Comparison of ENCODE assay signal across 20 mouse cellular contexts in the genomic region with DNA sequence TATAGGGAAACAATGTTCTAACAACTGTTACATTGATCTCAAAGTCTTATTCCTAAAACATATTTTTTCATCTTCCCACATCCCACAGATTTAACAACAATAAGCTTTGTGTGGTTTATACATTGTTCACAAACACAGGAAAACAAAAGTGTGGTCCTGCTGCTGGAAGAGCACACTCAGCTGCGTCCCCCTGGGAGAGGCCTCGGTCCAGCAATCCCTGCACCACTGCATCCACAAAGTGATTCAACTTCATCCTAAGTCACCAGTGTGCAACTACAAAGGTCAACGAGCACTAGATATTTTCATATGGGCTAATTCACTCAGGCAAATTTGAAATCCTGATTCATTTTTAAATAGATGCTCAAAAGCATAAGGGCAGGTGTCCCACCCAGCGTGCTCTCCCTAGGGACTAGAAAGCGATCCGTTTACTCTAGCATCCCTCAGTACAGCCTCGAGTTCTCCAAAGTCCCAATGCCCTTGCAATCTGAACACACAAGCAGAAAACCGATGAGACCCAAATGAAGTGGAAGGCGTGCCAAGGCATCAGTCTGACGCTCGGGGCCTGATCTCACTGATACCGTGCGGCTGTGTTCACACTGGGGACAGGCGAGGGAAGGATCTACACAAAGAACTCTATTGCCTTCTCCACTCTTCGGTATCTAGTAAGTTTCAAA.
DNase-seq lines count a peak whose midpoint lies in the region; ATAC-seq lines count a peak whose summit lies in the region.
"Had no signal": no experiment of that assay in that cellular context is flagged by ENCODE, and none has a peak within 500 bp of the region (broad histone marks: within the 10 kb centered on the region; RNA-seq: fewer than 3 reads in every experiment).

No protein-coding gene starts in this region.

- DNase-seq in cerebellum, adult 11 months = no peak
- no peak for DNase-seq in hindbrain, embryonic 10.5 days (ENCODE audit: low spot score)
- DNase-seq in retina, embryonic 14.5 days (ENCODE audit: low spot score) = peak; percentile 36
- no peak for DNase-seq in retina, postnatal 1 day
- no peak for DNase-seq in frontal cortex, postnatal 10 days (ENCODE audit: low spot score in 2 of 2)
- no peak for DNase-seq in gastrocnemius, postnatal 25 days
- DNase-seq: gastrocnemius, postnatal 36 days; heart, postnatal 10 days; kidney, adult 9 months; kidney, postnatal 36 days; lung, postnatal 14 days; thymus, adult 2 months had no signal

- H3K27me3 ChIP-seq in hindbrain, embryonic 10.5 days (ENCODE audit: insufficient read depth, poor library complexity, severe bottlenecking) = no peaks in the 10 kb centered on the region
- no peaks in the 10 kb centered on the region for H3K27me3 ChIP-seq in hindbrain, embryonic 13.5 days
- H3K27me3 ChIP-seq: limb, embryonic 15.5 days; stomach, embryonic 15.5 days had no signal

- peak overlapping the region; percentile 59; the same call in 1 of the 2 replicates for H3K27ac ChIP-seq in hindbrain, embryonic 10.5 days
- no peak overlapping the region for H3K27ac ChIP-seq in hindbrain, embryonic 13.5 days
- H3K27ac ChIP-seq: heart, embryonic 10.5 days; limb, embryonic 15.5 days; stomach, embryonic 15.5 days had no signal

- WGBS in hindbrain, embryonic 10.5 days = 82% methylated on average over 15 of the region's 15 CpGs
- 61% methylated on average over 15 of the region's 15 CpGs for WGBS in hindbrain, embryonic 13.5 days

- ATAC-seq in cerebellum, adult (ENCODE audit: insufficient number of reproducible peaks, low FRiP score, low TSS enrichment) = peak; percentile 8; the same call in 1 of the 2 replicates
- ATAC-seq in hindbrain, embryonic 13.5 days (ENCODE audit: low FRiP score) = no peak
- ATAC-seq: CD4-positive, CD25-positive, alpha-beta regulatory T cell, adult 4 months had no signal

- H3K9ac ChIP-seq in hindbrain, embryonic 13.5 days = no peak overlapping the region
- H3K9ac ChIP-seq: limb, embryonic 15.5 days; stomach, embryonic 15.5 days had no signal

- H3K9me3 ChIP-seq in hindbrain, embryonic 10.5 days = no peaks in the 10 kb centered on the region
- no peaks in the 10 kb centered on the region for H3K9me3 ChIP-seq in hindbrain, embryonic 13.5 days
- H3K9me3 ChIP-seq: heart, embryonic 10.5 days; limb, embryonic 15.5 days; stomach, embryonic 15.5 days had no signal

- H3K4me2 ChIP-seq in hindbrain, embryonic 13.5 days = no peak overlapping the region
- H3K4me2 ChIP-seq: limb, embryonic 15.5 days; stomach, embryonic 15.5 days had no signal

- H3K36me3 ChIP-seq in hindbrain, embryonic 10.5 days = peaks cover 6% of the 10 kb centered on the region; the same call in 1 of the 2 replicates
- H3K36me3 ChIP-seq in hindbrain, embryonic 13.5 days = 0 out of 2 replicates have a peak, but pooled peaks cover 4% of the 10 kb centered on the region
- H3K36me3 ChIP-seq: G1E; heart, embryonic 10.5 days; stomach, embryonic 15.5 days had no signal

- peaks cover 13% of the 10 kb centered on the region; the same call in 1 of the 2 replicates for H3K4me1 ChIP-seq in hindbrain, embryonic 10.5 days (replicated peaks)
- peaks cover 31% of the 10 kb centered on the region for H3K4me1 ChIP-seq in hindbrain, embryonic 13.5 days (replicated peaks)
- H3K4me1 ChIP-seq: stomach, embryonic 15.5 days had no signal

- no peak overlapping the region for H3K4me3 ChIP-seq in hindbrain, embryonic 10.5 days
- no peak overlapping the region for H3K4me3 ChIP-seq in hindbrain, embryonic 13.5 days
- H3K4me3 ChIP-seq: heart, embryonic 10.5 days; limb, embryonic 15.5 days; myocyte; stomach, embryonic 15.5 days had no signal
